Mouse (Mus musculus): ENCODE measurements around the gene Atad5. TPM values are rescaled to one million over a fixed set of nuclear protein-coding genes. Genes with fewer than 3 reads are reported as not detected.

The Atad5 gene
- polyA plus RNA-seq, 1 experiment from 2014 or later, result 2.2 TPM

GRCm38 (mm10) chr11:80170351-80170750, 81.2 kb downstream of the Atad5 start:
- no peak for DNase-seq (ENCODE audit: low spot score)
- Histone ChIP-seq H3K27me3 (ENCODE audit: control insufficient read depth, insufficient read depth, low read length) (no peaks in the 10 kb centered on the region), H3K4me2 (replicated peaks; ENCODE audit: low read depth) (no peak overlapping the region), H3K4me3 (ENCODE audit: low read depth, low read length) (no peak overlapping the region), H3K9me3 (ENCODE audit: control insufficient read depth, low read length) (no peaks in the 10 kb centered on the region), H3K27ac (replicated peaks) (no peak overlapping the region), H3K9ac (ENCODE audit: low read length) (no peak overlapping the region), H3K36me3 (ENCODE audit: control insufficient read depth, insufficient read depth, low read length) (no peaks in the 10 kb centered on the region), H3K4me1 (replicated peaks; ENCODE audit: control insufficient read depth, insufficient read depth) (no peaks in the 10 kb centered on the region)
- TF ChIP-seq EP300 (optimal IDR thresholded peaks at IDR 0.05) (no peak), CTCF (IDR thresholded peaks at IDR 0.05; ENCODE audit: low read depth) (no peak)
- ATAC-seq (ENCODE audit: low FRiP score, low TSS enrichment), result no peak
- 73% methylated on average over 5 of the region's 5 CpGs for WGBS

- Histone ChIP-seq H3K27ac (replicated peaks) (no peak overlapping the region), H3K9ac (ENCODE audit: low read length) (no peak overlapping the region), H3K9me3 (ENCODE audit: control insufficient read depth, low read length) (no peaks in the 10 kb centered on the region), H3K4me2 (replicated peaks; ENCODE audit: low read depth) (no peak overlapping the region), H3K36me3 (ENCODE audit: control insufficient read depth, insufficient read depth, low read length) (no peaks in the 10 kb centered on the region), H3K27me3 (ENCODE audit: control insufficient read depth, insufficient read depth, low read length) (no peaks in the 10 kb centered on the region), H3K4me3 (ENCODE audit: low read depth, low read length) (no peak overlapping the region), H3K4me1 (replicated peaks; ENCODE audit: control insufficient read depth, insufficient read depth) (no peaks in the 10 kb centered on the region)
- DNase-seq (ENCODE audit: low spot score) (no peak), ATAC-seq (ENCODE audit: low FRiP score, low TSS enrichment) (peak; percentile 64)
- WGBS, result 65% methylated on average over 4 of the region's 4 CpGs
- TF ChIP-seq EP300 (optimal IDR thresholded peaks at IDR 0.05) (no peak), CTCF (IDR thresholded peaks at IDR 0.05; ENCODE audit: low read depth) (no peak)
Measured at GRCm38 (mm10) chr11:80171884-80172283, 82.7 kb downstream of the Atad5 start.

- H3K4me2 ChIP-seq (replicated peaks; ENCODE audit: low read depth), result no peak overlapping the region
- no peak overlapping the region for H3K9ac ChIP-seq (ENCODE audit: low read length)
- H3K4me1 ChIP-seq (replicated peaks; ENCODE audit: control insufficient read depth, insufficient read depth), result no peaks in the 10 kb centered on the region
- 74% methylated on average over 11 of the region's 11 CpGs for WGBS
- H3K4me3 ChIP-seq (ENCODE audit: low read depth, low read length), result no peak overlapping the region
- no peak for TF ChIP-seq CTCF (IDR thresholded peaks at IDR 0.05; ENCODE audit: low read depth)
- no peak for TF ChIP-seq EP300 (optimal IDR thresholded peaks at IDR 0.05)
- DNase-seq (ENCODE audit: low spot score), result no peak
- H3K36me3 ChIP-seq (ENCODE audit: control insufficient read depth, insufficient read depth, low read length), result no peaks in the 10 kb centered on the region
- ATAC-seq (ENCODE audit: low FRiP score, low TSS enrichment), result no peak
- no peak overlapping the region for H3K27ac ChIP-seq (replicated peaks)
- no peaks in the 10 kb centered on the region for H3K9me3 ChIP-seq (ENCODE audit: control insufficient read depth, low read length)
- H3K27me3 ChIP-seq (ENCODE audit: control insufficient read depth, insufficient read depth, low read length), result no peaks in the 10 kb centered on the region
Measured at GRCm38 (mm10) chr11:80173963-80174670, 84.9 kb downstream of the Atad5 start.

GRCm38 (mm10) chr11:80176911-80177895, 88.0 kb downstream of the Atad5 start:
- no peaks in the 10 kb centered on the region for H3K9me3 ChIP-seq (ENCODE audit: control insufficient read depth, low read length)
- no peaks in the 10 kb centered on the region for H3K4me1 ChIP-seq (replicated peaks; ENCODE audit: control insufficient read depth, insufficient read depth)
- H3K4me2 ChIP-seq (replicated peaks; ENCODE audit: low read depth), result no peak overlapping the region
- no peak for ATAC-seq (ENCODE audit: low FRiP score, low TSS enrichment)
- no peak overlapping the region for H3K4me3 ChIP-seq (ENCODE audit: low read depth, low read length)
- TF ChIP-seq EP300 (optimal IDR thresholded peaks at IDR 0.05), result no peak
- TF ChIP-seq CTCF (IDR thresholded peaks at IDR 0.05; ENCODE audit: low read depth), result no peak
- no peaks in the 10 kb centered on the region for H3K36me3 ChIP-seq (ENCODE audit: control insufficient read depth, insufficient read depth, low read length)
- H3K9ac ChIP-seq (ENCODE audit: low read length), result no peak overlapping the region
- H3K27me3 ChIP-seq (ENCODE audit: control insufficient read depth, insufficient read depth, low read length), result no peaks in the 10 kb centered on the region
- H3K27ac ChIP-seq (replicated peaks), result no peak overlapping the region
- WGBS, result 71% methylated on average over 11 of the region's 11 CpGs
- DNase-seq (ENCODE audit: low spot score), result no peak

GRCm38 (mm10) chr11:80178316-80178715, 89.1 kb downstream of the Atad5 start:
- DNase-seq (ENCODE audit: low spot score) (no peak), ATAC-seq (ENCODE audit: low FRiP score, low TSS enrichment) (no peak)
- no peaks in the 10 kb centered on the region for H3K27me3 ChIP-seq (ENCODE audit: control insufficient read depth, insufficient read depth, low read length)
- no peaks in the 10 kb centered on the region for H3K36me3 ChIP-seq (ENCODE audit: control insufficient read depth, insufficient read depth, low read length)
- no peaks in the 10 kb centered on the region for H3K9me3 ChIP-seq (ENCODE audit: control insufficient read depth, low read length)
- H3K9ac ChIP-seq (ENCODE audit: low read length), result no peak overlapping the region
- WGBS, result 69% methylated on average over 8 of the region's 8 CpGs
- no peak overlapping the region for H3K4me3 ChIP-seq (ENCODE audit: low read depth, low read length)
- no peak overlapping the region for H3K27ac ChIP-seq (replicated peaks)
- no peak overlapping the region for H3K4me2 ChIP-seq (replicated peaks; ENCODE audit: low read depth)
- H3K4me1 ChIP-seq (replicated peaks; ENCODE audit: control insufficient read depth, insufficient read depth), result no peaks in the 10 kb centered on the region
- TF ChIP-seq EP300 (optimal IDR thresholded peaks at IDR 0.05) (no peak), CTCF (IDR thresholded peaks at IDR 0.05; ENCODE audit: low read depth) (no peak)

All from stomach, postnatal 0 days (tissue).